Mouse (Mus musculus) monocyte, adult 5-6 weeks (primary cell): ENCODE data around the gene Gal3st1. TPM values are rescaled to one million over a fixed set of nuclear protein-coding genes. Genes with fewer than 3 reads are reported as not detected.
"Not testable (repeated sequence)": the region's sequence is repeated elsewhere in the genome, so short reads cannot be mapped to it uniquely, and the experiment has no call there.

Source experiments
- ATAC-seq: fragments of 153-309, 156-312 bp; replicated peaks from 2 replicates; pipeline ENCODE4 v1.8.0; 2017; ENCODE audit warnings: mild to moderate bottlenecking; ENCODE audit not compliant: low TSS enrichment, insufficient number of reproducible peaks, severe bottlenecking, poor library complexity, low FRiP score
- total RNA-seq: library from RNA; stranded (forward); fragments of 200-1000, 200-491, 200-594 nt; gene quantifications from 3 replicates; pipeline ENCODE4 v1.2.3, GENCODE M21; 2017

The Gal3st1 gene
- total RNA-seq, 1 experiment from 2014 or later, result 0.48 TPM

DNA sequence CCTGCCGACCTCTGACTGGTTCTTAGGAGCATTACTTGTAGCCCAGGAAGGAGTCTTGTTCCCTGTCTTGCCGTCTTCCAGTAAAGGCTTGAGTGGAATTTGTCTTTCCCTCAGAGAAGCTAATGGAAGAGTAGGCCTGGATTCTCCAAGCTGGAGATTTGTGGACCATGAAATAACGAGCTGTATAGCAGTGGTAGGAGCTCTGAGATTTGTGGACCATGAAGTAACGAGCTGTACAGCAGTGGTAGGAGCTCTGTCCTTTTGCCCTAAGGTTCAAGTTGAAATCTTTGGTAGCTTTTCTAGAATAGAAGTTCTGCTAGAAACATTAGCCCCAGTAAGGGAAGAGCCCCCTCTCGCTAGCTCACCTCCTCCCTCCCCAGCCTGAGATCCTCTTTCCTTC, 5.0 kb upstream of the Gal3st1 start:
- ATAC-seq, result no peak

DNA sequence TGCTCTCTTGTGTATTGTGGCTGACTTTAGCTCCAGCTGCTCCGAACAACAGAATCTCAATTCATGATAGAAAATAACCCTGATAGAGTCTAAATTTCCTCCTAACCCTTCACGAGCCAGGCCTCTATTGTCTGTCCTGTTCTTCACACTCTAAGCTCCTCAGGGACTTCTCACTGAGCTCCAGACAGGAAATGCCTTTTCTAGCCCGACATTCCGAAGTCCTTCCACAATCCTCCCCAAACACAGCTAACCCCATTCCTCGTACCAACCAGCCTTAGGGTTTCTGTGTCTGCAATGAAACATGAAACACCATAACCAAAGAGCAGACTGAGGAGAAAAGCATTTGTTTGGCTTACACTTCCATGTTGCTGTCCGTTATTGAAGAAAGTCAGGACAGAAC, 1.9 kb upstream of the Gal3st1 start:
- ATAC-seq, result no peak

DNA sequence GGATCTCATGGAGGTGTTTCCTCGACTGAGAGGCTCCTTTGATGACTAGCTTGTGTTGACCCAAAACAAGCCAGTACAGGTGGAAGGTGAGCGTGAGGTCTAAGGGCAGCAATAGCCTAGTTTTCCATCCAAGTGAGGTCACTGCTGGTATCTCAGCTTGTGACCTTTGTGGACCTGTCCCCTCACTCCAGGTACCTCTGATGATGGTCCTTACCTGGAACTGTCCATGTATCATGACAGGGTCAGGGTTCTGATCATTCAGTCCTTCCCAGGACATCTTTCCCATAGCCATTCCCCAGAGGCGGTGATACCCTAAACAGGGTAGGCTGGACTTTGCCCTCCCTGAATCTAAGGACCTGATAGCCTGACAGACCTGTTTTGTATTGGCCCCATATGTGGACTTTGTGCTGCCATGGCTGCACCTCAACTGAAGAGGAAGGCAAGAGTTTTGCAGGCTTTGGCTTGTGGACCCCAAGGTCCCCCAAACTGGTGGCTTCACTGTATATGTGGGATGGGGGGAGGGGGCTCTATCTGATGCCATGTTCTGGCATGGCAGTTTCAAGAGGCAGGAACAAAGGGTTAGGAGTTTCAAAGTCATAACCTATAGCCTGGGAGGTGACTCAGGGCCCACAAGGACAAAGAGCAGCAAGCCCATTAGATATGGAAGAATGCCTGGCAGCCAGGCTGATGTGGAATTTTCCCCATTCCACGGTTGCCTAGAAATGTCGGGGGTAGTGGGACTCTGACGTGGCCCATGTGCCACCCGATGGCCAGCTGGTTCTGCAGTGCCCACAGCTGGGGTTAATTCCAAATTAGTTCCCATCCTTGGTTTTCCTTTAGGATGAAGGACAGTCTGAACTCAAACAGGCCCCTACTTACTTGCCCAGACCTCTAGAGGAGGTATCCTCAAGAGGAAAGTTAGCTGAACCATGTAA, 894 bp upstream of the Gal3st1 start:
- no peak for ATAC-seq

DNA sequence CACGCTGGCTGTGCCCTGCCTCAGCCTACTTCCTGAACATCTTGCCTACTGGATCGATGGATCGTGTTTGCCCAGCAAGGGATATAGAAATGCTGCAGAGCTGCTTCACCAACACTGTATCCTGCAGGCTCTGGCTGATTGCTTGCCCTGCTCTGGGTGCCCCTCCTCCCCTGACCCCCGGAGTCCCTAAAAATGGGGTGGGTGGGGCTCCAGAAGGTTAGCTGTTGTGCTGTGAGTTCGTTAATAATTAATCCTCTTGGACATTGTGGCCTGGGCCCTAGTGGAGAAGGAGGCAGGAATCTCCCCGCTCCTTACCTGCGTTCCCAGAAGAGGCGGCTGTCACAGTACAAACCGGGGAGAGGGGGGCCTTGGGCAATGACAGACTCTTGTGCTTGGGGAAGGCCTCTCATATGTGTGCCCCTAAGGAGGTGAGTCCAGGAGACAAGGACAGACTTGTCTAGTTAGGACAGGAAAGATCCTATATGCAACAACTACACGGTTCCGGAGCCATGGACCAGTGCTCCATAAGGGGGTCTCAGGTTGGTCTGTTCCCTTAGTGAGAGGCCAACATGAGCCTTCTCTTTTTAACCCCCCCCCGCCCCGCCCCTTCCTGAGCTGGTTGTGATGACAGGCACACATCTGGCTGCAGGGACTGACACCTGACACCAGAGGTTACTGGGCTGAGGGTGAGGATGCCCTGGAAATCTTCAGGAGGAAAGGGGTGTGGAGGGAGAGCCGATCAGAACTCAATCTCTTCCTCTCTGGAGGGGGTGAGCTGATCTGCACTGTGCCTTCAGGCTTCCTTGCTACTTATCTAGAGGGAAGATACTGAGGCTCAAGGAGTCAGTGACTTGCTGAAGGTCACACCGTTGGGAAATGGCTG, 668 bp downstream of the Gal3st1 start:
- ATAC-seq, result no peak

DNA sequence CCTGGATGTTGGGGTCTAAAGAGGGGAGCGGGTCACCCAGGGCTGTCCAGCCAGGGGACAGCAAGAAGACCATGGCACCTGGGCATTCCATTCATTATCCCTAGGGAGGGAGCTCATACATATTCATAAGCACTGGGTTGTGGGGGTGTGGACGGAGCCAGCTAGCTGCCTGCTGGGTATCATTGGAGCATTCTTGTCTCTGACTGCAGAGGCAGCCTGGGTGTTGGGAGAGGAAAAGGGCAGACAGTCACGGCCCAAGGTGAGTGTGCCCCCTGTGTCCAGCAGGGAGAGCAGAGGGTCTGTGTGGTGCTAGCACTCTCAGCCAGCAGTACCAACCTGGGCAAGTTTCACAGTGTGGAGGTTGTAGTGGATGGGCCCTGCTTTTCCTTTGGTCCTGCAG, 6.3 kb downstream of the Gal3st1 start:
- ATAC-seq, result no peak

DNA sequence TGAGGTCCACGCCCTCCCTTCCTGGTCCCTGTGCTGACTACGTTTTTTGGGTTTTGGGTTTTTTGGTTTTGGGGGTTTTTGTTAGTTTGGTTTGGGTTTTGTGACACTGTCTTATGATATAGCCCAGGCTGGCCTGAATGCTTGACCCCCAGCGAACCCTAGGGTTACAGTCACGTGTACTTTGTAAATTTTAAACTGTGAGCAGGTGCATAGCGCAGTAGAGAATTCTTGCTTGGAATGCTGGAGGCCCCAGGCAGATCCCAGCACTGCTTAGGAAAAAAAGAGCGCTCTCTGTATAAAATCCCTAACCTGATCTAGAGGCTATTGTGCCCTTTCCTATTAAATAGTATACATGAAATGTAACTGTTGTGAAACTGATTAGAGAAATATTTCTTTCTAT, 9.7 kb downstream of the Gal3st1 start:
- ATAC-seq, result no peak

DNA sequence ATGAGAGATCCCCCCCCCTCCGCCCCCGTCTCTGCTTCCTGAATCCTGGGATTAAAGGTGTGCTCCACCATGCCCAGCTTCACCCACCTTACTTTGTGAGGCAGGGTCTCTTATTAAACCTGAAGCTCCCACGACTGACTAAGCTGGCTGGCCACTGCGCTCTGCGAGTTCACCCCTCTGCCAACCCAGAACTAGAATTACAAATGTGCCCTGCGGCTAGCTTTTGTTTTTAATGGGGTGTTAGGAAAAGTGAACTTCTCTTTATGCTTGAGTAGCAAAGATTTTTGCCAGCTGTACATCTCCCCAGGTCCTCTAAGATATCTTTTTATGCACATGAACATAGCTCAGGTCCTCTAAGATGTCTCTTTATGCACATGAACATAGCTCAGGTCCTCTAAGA, 10.5 kb downstream of the Gal3st1 start:
- ATAC-seq, result no peak

DNA sequence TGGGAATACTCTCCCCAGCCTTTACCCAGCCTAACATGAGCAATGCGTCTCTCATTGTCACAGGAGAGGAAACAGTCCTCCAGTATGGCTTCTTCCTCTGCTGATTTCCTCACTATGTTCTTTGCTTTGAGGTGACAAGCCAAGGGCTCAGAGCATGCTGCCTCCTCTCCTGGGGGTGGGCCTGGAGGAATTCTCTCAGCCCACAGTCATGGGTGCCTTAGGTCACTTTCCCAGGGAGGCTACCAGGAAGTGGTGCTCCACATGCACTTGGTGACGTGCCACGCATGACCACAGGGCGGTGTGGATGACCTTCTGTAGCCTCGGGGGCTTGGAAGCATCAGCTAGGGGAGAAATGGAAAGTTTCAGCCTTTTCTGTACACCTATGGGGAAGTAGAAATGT, 12.1 kb downstream of the Gal3st1 start:
- no peak for ATAC-seq

DNA sequence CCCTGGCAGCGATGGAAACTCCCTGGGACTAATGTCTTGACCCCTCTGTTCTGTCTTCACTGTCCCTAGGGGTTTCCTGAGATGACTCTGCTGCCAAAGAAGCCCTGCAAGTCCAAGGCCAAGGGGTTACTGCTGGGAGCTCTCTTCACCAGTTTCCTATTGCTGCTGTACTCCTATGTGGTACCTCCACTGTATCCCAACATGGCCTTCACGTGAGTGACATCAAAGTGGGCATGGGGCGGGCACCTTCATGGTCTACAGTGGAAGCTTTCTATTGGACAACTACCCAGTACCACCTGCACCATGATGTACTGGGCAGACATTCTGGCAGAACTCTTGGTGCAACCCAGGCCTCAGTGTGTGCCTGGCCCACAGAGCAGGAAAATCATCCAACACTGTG, 13.4 kb downstream of the Gal3st1 start:
- ATAC-seq, result no peak

DNA sequence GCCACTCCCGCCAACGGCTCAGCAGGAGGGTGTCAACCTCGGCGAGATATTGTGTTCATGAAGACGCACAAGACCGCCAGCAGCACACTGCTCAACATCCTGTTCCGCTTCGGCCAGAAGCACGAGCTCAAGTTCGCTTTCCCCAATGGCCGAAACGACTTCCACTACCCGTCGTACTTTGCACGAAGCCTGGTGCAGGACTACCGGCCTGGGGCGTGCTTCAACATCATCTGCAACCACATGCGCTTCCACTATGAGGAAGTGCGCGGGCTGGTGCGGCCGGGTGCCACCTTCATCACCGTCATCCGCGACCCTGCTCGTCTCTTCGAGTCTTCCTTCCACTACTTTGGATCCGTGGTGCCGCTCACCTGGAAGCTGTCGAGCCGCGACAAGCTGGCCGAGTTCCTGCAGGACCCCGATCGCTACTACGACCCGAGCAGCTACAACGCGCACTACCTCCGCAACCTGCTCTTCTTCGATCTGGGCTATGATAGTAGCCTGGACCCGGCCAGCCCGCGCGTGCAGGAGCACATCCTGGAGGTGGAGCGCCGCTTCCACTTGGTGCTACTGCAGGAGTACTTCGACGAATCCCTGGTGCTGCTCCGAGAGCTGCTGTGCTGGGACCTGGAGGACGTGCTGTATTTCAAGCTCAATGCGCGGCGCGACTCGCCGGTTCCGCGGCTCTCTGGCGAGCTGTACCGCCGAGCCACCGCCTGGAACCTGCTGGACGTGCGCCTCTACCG, 14.7 kb downstream of the Gal3st1 start:
- ATAC-seq, result peak; percentile 48

DNA sequence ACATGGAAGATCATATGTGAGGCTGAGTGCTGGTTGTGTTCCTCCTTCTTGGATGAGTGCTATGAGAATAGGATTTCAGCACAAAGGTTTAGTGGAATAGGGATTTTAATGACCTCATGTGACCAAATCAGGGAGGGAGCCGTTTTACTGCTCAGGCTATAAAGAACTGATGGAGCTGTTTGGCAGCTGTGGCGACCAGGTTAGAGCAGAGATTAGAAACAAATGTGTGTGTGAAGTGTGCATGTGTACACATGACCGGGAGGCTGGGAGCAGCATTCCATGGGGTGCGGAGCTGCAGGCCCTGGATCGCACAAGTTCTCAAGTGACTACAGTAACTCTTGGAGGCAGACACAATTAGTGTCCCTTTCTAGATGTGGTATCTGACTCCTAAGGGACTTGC, 16.1 kb downstream of the Gal3st1 start:
- no peak for ATAC-seq

DNA sequence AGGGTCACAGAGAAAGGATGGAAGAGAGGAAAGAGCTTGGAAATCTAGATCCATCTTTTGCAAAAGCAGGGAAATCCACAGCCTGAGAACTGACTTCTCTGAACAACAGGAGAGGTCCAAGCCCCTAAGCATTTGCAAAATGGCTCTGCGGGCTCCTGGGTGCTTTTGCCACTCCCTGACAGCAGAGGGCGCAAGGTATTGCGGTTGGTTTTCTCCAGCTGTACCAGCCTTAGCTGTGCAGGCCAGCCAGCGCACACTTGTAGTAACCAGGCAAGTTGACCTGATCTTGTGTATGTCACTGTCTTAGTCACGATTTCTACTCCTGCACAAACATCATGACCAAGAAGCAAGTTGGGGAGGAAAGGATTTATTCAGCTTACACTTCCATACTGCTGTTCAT, 18.2 kb downstream of the Gal3st1 start:
- peak; percentile 78 for ATAC-seq

DNA sequence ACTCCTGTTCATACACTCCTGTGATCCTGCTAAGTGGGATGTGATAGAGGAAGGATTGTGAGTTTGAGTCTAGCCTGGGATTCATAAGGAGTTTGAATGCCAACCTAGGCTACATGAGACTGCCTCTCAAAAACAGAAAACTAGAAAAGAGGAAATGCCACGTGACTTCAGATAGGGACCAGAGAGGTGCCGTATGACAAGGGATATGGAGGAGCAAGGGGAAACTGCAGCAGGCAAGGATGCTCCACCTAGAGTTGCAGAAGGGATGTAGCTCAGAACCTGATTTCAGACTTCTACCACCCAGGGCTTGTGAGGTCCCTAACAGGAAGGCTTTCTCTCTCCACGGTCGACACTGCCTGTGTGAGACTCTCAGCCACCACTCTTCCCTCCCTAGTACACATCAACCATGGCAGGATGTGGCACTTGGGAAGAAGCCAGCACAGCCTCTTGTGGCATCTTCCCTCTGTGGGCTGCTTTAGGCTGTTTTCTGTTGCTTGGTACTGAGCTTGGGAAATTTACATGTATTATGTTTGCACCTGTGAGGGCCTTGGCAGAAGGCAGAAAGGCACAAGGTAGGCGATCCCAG, 21.9 kb downstream of the Gal3st1 start:
- no peak for ATAC-seq

DNA sequence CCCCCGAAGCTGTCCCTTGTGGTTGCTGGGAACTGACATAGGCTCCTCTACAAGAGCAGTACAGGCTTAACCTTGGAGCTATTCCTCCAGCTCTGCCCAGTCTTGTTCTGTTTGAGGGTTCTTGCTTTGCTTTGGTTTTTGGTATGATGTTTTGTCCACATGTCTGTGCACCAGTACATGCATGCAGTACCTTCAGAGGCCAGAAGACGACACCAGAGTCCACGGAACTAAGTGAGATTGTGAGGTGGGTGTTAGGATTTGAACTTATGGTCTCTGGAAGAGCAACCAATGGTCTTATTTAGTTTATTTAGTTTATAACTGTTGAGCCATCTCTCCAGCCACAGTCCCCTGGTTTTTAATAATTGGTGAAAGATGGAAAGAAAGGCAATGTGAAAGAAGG, 23.0 kb downstream of the Gal3st1 start:
- no peak for ATAC-seq

DNA sequence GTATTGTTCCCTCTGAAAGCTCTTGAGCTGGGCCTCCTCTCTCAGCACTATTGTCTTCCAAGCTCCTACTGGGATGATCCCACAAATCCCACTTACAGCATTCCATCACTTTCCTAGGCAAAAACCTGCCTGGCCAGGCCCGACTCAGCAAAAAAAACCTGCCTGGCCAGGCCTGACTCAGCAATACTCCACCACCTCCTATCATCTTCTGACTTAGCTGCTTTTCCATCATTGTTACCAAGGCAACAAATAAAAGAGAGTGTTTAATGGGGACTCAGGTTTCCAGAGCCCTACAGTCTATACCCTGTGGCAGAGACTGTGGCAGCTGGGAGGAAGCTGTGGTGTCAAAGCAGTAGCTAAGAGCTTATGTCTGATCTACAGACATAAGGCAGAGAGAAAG, 29.2 kb downstream of the Gal3st1 start:
- ATAC-seq, result no peak

DNA sequence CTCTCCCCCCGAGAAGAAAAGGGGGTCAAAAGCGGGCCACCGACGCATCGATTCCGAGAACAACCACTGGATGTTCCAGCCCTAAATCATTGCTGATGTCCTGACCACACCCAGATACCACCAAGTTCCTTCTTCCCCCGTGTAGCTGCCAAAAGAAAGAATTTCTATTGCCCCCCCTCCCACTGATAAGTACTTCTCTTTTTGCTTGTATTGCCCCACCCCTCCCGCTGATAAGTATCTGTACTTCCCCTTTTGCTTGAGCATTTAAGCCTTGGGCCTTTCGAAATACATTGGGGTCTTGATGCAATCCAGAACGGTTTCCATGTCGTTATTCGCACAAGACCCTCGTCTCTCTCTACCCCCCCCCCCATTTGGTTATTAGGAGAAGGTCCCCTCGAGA, 32.4 kb downstream of the Gal3st1 start:
- not testable (repeated sequence) for ATAC-seq

DNA sequence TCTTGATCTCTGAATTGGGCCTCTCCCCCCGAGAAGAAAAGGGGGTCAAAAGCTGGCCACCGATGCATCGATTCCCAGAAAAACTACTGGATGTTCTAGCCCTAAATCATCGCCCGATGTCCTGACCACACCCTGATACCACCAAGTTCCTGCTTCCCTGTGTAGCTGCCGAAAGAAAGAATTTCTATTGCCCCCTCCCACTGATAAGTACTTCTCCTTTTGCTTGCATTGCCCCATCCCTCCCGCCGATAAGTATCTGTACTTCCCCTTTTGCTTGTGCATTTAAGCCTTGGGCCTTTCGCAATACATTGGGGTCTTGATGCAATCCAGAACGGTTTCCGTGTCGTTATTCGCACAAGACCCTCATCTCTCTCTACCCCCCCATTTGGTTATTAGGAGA, 38.7 kb downstream of the Gal3st1 start:
- not testable (repeated sequence) for ATAC-seq

DNA sequence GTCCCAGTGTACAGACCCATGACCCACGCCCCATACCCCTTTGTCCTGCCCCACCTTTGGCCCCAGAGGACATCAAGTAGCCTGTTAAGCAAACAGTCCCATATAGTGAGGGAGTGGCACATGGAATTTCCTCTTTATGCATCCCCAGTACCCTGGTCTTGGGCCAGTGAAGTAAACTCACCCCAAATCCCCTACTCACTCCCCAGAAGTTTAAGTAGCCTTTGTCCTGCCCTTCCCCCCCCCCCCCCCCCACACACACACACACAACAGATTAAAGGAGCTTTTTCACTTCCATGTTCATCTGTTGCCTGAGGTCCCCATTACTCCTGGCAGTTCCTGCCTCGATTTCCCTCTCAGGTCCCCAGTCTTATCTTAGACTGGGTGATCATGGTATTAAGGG, 39.9 kb downstream of the Gal3st1 start:
- no peak for ATAC-seq

DNA sequence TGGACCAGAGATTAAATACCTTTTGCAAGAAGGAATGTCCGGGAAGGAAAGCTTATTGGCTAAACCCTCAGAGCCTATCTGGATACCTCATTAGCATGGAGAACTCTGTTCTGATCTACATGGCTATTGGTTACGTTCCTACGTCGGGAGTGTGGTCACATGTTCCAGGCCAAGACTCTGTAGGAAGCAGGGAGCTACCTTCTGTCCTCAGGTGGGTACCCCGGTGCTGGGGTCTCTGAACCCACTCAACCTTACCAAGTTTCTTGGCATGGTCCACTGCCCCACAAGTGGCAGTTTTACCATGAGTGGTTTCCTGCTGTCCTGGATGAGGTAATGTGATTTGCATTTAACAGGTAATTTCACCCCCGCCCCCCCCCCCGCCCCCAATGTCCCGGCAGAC, 43.6 kb downstream of the Gal3st1 start:
- ATAC-seq, result no peak
